Mouse (Mus musculus): ENCODE measurements around the gene Hcrt.
"Not testable (repeated sequence)": the region's sequence is repeated elsewhere in the genome, so short reads cannot be mapped to it uniquely, and the experiment has no call there.

The Hcrt gene

GRCm38 (mm10) chr11:100762831-100763230, at the start of gene Hcrt:
Gene Hcrt, minus strand, starts transcription at chr11:100762931.
- DNase-seq (ENCODE audit: low read depth, low spot score), result no peak

- no peak for DNase-seq (ENCODE audit: low read depth, low spot score)
Measured at GRCm38 (mm10) chr11:100811132-100811531, 48.4 kb upstream of the Hcrt start.

- no peak for DNase-seq (ENCODE audit: low read depth, low spot score)
Measured at GRCm38 (mm10) chr11:100810516-100810915, 47.8 kb upstream of the Hcrt start.

- no peak for DNase-seq (ENCODE audit: low read depth, low spot score)
Measured at GRCm38 (mm10) chr11:100806380-100807305, 43.9 kb upstream of the Hcrt start.

- DNase-seq (ENCODE audit: low read depth, low spot score), result no peak
Measured at GRCm38 (mm10) chr11:100805535-100805934, 42.8 kb upstream of the Hcrt start.

GRCm38 (mm10) chr11:100804409-100804808, 41.7 kb upstream of the Hcrt start:
- DNase-seq (ENCODE audit: low read depth, low spot score), result no peak

- peak; percentile 30 for DNase-seq (ENCODE audit: low read depth, low spot score)
Measured at GRCm38 (mm10) chr11:100799426-100799825, 36.7 kb upstream of the Hcrt start.

GRCm38 (mm10) chr11:100796585-100796984, 33.9 kb upstream of the Hcrt start:
- DNase-seq (ENCODE audit: low read depth, low spot score), result no peak

DNA sequence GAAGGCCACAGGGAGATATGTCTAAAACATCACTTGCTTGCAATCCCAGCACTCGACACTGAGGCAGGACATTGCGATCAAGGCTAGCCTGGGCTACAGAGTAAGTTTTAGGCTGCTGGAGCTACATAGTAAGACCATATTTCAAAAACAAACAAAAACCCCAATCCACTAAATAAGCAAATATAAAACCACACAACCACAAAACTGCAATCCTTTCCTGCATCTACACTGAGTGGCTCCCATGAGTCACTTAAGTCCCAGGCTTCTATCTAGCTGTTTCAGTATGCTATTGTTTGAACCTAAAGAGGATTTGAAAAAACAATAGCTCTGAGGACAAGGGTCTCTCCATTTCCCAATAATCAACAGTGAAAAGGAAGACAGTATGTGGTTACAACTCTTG, 32.7 kb upstream of the Hcrt start:
- no peak for DNase-seq (ENCODE audit: low read depth, low spot score)

GRCm38 (mm10) chr11:100791457-100792049, 28.8 kb upstream of the Hcrt start:
- DNase-seq (ENCODE audit: low read depth, low spot score), result no peak

DNA sequence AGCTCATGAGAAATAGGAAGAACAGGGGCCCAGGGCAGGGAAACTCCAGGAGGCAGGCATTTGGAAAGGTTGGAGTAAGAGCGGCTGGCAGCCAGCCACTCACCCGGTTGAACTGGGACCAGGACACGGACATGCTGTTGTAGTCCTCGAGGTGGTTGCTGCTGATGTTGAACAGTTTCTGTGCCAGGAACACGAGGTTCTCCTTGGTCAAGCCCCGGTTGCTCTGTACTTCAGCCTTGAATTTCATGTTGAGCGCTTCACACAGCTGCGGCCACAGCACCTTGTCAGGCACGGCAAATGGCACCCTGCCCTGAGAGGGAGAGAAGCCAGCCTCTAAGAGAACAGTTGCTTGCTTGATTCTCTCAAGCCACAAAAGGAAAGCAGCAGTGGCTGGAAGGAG, 27.9 kb upstream of the Hcrt start:
- not testable (repeated sequence) for DNase-seq (ENCODE audit: low read depth, low spot score)

GRCm38 (mm10) chr11:100789702-100790101, 27.0 kb upstream of the Hcrt start:
- DNase-seq (ENCODE audit: low read depth, low spot score), result no peak

- no peak for DNase-seq (ENCODE audit: low read depth, low spot score)
Measured at GRCm38 (mm10) chr11:100785774-100786173, 23.0 kb upstream of the Hcrt start.

DNA sequence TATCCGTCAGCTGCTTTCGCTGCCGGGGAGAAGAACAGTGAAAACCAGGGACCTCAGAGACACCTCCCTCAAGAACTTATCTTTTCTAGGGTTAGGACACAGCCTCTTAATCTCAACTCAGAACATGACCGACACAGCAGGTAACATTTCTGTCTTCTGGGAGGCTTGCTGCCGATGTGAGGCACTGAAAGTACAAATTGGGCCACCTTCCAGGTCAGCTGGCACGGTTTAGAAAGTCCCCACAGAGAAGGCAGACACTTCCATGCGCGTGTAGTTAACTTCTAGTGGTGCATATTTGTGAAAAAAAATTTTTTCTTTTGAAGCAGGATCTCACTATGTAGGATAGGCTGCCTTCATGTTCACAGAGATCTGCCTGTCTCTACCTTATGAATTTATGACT, 21.6 kb upstream of the Hcrt start:
- no peak for DNase-seq (ENCODE audit: low read depth, low spot score)

- no peak for DNase-seq (ENCODE audit: low read depth, low spot score)
Measured at GRCm38 (mm10) chr11:100782568-100782967, 19.8 kb upstream of the Hcrt start.

DNA sequence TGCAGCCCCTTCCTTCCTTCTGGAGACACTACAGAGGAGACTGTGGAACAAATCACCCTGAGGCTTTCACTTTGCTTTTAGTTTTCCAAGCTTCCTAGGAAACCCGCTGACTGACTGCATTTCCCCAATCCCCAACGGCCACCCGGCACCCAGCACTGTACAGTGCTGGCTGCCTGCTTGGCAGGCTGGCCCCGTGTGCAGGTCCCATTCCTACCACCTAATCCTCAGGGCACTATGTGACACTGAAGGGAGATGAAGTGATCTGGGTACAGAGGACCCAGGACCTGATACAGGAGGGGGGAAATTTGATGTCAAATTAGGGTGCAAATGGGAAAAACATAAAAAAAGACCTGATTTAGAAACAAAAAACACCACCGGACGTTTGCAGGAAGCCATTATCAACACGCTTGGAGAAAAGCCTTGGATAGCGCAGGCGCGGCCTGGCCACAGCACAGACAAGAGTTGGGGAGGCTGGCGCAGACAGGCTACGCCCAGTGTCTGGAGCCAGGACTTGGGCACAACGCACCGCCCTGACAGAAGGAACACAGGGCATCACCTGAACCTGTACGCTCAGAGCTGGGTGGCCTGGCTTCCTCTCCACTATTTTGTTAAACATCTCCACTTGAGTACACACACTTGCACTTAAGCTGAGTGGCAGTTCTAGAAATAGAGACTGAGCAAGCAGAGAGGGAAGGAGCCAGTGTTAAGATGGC, 19.2 kb upstream of the Hcrt start:
- no peak for DNase-seq (ENCODE audit: low read depth, low spot score)

DNA sequence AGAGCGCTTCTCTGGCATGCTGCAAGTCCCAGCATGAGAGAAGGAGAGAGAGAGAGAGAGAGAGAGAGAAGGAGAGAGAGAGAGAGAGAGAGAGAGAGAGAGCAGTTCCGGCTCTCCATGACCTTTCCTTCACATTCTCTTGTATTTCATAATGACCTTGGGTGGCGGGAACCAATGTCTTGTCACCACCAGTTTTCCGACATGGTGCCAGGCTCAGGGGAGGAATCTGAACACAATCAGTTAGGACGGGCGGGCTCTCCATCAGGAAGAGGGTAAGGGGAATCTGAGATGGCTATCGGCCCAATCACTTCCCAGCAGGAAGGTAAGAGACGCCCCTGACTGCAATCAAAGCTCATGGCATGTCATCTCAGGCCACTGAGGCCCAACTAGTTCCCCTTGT, 17.5 kb upstream of the Hcrt start:
- DNase-seq (ENCODE audit: low read depth, low spot score), result no peak

- no peak for DNase-seq (ENCODE audit: low read depth, low spot score)
Measured at GRCm38 (mm10) chr11:100778069-100778468, 15.3 kb upstream of the Hcrt start.

GRCm38 (mm10) chr11:100775921-100776320, 13.2 kb upstream of the Hcrt start:
- DNase-seq (ENCODE audit: low read depth, low spot score), result no peak

DNA sequence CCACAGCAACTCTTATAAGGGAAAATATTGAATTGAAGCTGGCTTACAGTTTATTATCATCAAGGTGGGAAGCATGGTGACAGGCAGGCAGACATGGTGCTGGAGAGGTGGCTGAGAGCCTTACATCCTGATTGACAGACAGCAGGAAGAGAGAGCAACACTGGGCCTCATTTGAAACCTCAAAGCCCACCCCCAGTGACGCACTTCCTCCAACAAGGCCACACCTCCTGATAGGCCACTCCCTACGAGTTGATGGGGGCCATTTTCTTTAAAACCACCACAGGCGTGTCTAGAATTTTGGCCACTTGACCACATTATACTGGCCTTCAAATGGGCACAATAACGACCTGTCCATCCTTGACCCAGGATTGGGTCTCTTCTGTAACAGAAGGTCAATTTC, 11.5 kb upstream of the Hcrt start:
- DNase-seq (ENCODE audit: low read depth, low spot score), result no peak

- DNase-seq (ENCODE audit: low read depth, low spot score), result peak; percentile 39
Measured at GRCm38 (mm10) chr11:100770646-100771408, 8.1 kb upstream of the Hcrt start, which contains the start of gene Ghdc. Gene Ghdc, minus strand, starts transcription at chr11:100770957.

- DNase-seq (ENCODE audit: low read depth, low spot score), result no peak
Measured at GRCm38 (mm10) chr11:100769980-100770379, 7.2 kb upstream of the Hcrt start.
